Mouse (Mus musculus): ENCODE results near the gene Sowahb.
"Not testable (repeated sequence)": the region's sequence is repeated elsewhere in the genome, so short reads cannot be mapped to it uniquely, and the experiment has no call there.

Gene Sowahb

DNA sequence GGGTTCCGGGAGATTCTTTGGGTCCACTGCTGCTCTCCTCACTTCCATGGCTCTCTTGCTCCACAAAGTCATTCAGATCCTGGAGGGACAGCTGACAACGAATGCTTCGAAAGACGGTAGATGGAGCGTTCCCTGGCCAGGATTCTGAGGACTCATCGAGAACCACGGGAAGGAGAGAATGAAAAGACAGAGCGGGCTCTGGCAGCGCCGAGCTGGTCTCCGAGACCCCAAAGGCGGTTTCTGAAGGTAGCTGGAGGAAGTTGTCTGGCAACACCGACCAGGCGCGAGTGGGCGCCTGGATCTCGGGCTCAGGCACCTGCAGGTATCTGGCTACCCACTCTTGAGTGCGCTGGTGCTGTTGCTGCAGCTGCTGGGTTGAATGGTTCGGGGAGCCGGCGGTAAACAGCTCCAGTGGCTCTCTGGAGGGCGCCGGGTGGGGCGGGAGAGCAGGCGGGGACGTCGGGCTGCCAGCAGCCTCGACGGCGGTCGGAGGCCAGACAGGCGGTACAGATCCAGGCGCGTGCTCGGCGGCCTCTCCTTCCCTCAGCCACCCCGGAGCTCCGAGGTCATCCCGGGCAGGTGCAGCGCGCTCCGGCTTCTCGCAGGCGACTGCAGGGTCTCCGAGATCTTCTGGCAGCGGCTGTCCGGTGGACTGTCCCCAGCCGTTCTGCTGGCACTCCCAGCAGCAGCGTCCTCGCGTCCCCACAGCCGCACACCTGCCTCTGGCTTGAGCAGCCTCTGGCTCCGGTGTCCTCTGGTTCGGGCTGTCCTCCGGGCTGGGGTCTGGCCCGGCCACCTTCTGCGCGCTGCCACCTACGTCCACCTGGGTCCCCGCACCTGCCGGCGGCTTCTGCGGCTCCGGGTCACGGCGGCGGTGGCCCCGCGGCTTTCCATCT is 886 bp downstream of the Sowahb start:
- in situ Hi-C loops (cut with MboI; ENCODE audit: unreplicated experiment in 2 of 2): loop anchor here in 1 of 2 experiments (25.0 kb wide), 1 partner anchor 1557 kb away; no protein-coding TSS in a partner anchor

DNA sequence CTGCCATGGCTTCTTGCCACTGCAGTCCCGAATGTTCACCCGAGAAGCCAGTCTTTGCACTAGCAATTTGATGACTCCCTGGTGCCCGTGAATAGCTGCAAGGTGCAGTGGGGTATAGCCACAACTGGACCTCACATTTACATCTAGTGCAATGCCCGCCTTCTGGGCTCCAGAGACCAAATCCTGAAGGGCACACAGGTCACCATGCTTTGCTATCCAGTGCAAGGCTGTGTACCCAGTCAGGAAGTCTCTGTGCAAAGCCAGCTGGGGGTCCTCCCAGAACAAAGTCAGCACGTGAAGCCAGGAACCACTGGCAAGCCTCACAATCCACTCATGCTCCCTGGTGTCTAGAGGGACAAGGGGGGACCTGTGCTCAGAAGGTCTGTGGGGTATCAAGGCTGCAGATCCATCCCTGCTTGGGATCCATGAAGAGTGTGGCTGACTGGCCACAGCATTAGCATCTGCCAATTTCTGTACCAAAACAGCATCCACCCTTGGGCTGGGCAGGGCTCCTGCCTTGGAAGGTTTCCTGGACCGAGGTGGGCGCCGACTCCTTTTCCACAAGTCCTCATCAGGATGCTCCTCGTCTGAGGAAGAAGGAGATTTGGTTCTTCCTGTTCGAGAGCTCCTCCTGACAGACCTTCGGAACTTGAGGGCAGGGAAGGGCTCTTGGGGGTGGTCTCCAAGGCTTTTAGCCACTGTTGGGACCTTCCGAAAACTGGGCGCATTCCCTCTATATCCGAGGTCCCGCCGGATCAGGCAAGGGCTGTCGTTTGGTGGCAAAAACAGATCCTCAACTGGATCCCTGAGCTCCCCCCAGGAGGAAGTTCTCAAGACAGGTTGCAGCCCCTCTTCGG is 1.8 kb downstream of the Sowahb start:
- in situ Hi-C loops (cut with MboI; ENCODE audit: unreplicated experiment in 2 of 2): loop anchor here in 1 of 2 experiments (25.0 kb wide), 1 partner anchor 1556 kb away; no protein-coding TSS in a partner anchor

DNA sequence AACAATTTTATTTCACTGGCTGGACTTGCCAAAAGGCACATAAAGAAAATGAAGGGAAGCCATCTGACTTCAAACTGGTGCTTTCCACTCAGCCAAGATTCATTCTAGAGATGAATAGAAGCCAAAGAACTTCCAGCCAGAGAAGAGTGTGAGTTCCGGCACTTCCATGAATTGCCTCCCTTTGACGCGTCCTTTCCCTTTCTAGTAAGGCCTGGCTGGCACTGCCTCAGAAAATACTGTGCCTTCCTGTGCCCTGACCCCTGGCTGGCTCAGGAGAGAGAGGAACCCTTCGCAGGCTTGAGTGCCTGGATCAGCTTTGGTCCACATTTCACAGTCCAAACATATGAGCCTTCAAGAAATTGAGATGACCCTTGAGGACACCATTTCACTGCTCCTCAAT is 2.8 kb downstream of the Sowahb start:
- in situ Hi-C loops (cut with MboI; ENCODE audit: unreplicated experiment in 2 of 2): loop anchor here in 1 of 2 experiments (25.0 kb wide), 1 partner anchor 1555 kb away; no protein-coding TSS in a partner anchor

DNA sequence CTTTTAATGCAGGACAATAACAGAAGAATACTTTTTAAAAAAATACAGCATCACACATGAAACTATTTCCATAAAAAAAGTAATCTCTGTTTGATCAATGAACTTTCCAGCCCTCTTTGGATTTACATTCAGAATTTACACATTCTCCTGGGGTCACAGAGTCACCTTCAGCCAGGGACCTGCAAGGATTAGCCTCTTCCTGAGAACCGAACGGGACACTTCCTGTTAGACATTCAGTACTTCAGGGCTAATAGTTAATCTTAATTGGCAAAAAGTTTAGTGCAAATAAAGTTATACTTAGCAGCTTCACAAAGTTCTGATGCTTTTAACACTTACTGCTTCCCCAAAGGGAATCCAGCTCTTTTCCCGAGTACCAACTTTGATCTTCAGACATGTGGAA is 3.5 kb downstream of the Sowahb start:
- in situ Hi-C loops (cut with MboI; ENCODE audit: unreplicated experiment in 2 of 2): loop anchor here in 1 of 2 experiments (25.0 kb wide), 1 partner anchor 1554 kb away; no protein-coding TSS in a partner anchor

DNA sequence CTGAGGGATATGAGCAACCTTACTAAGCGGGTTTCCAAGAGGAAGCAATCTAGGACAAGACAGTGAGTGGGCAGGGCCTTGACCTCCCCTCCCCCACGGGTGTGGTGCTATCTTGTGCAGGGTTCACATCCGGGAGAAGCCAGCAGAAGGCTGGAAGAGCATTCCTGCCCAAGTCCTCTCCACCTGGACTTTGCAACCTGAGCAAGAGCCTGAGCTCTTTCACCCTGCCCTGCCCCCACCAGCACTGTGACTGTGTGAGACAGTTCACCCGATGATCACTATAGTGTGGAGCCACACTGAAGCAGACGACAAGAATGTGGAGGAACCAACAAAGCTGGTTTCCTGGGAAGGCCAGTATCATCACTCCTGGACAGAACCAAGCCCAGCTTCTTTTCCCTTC is 4.7 kb downstream of the Sowahb start:
- in situ Hi-C loops (cut with MboI; ENCODE audit: unreplicated experiment in 2 of 2): loop anchor here in 1 of 2 experiments (25.0 kb wide), 1 partner anchor 1553 kb away; no protein-coding TSS in a partner anchor

DNA sequence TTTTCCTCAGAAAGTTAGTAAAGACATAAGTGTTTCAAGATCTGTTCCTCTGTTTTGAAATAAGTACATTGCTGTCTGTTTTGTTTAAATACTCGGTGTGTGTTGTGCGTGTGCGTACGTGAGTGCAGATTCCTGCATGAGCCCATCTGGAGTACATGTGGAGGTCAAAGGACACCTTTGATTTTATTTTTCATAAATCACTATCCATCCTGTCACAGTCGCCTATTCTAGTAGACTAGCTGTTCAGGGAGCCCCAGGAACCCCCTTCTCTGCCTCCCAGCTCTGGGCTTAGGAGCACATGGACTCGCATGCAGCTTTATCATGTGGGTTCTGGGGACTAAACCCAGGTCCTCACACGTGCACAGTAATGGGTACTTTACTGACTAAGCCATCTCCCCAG is 8.6 kb downstream of the Sowahb start:
- in situ Hi-C loops (cut with MboI; ENCODE audit: unreplicated experiment in 2 of 2): loop anchor here in 1 of 2 experiments (25.0 kb wide), 1 partner anchor 1549 kb away; no protein-coding TSS in a partner anchor

DNA sequence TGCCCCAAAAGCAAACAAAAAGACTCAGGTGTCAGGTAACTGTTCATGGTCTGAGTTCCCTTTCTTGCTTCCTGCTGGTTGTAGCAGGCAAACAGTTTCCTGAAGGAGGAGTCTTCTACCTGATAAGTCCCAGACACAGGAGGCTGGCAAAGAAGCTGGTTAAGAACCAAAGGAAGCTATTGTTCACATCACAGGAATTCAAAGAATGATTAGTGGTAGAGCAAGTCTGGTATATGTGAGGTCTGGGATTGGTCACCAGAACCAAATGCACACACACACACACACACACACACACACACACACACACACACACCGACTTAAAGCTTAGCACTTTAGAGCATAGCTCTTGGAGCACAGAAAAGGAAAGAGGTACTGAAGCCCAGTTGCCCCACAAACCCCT is 9.5 kb downstream of the Sowahb start:
- in situ Hi-C loops (cut with MboI; ENCODE audit: unreplicated experiment in 2 of 2): loop anchor here in 1 of 2 experiments (25.0 kb wide), 1 partner anchor 1548 kb away; no protein-coding TSS in a partner anchor

DNA sequence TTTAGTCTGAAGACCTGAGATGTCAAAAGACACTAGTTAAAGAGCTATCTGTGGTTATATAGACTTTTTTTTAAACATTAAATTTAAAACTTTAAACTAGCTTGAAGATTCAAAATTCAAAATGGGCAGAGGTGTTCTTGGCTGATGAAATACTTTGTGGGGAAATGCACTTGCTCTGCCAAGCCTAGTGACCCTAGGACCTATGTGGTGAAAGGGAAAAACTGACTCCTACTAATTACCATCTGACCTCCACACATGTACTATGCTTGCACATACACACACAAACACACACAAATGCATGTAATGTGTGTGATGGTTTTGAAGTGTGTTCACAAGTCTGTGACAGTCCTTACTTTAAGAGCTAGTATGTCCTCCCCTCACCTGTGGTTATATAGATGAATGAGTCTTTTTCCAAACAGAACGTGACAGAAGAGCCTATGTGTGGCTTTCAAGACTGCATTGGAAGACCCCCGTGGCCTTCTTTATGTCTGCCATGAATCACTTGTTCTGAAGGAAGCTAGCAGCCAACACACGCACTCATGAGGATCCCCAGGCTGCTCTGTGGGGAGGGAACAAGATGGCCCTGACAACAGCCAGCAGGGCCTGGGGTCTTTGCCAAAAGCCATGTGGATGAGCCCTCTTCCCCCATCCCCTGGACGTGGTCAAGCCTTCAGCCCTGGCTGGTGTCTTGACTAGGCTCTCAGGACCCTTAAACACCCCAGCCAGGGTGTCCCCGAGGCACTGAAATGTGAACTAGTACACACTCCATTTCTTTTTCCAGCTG is 11.5 kb downstream of the Sowahb start:
- in situ Hi-C loops (cut with MboI; ENCODE audit: unreplicated experiment in 2 of 2): loop anchor here in 1 of 2 experiments (25.0 kb wide), 1 partner anchor 1546 kb away; no protein-coding TSS in a partner anchor

DNA sequence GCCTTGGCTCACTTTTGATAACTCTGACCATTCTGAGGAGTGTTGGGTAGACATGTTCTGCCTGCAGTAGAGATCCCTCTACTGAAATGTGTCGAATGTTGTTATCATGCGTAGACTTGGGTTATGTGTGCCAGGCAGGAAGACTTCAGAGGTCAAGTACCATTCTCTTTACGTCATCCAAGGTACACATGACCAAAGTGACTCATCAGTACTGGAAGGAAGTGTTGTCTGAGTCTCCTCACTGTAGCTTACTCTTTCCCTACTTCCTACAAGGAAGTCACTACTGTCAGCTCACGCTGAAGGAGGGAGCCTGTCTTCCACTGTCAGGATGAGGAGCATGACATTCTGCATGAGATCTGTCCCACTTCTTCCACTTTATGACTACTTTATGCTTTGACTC is 12.2 kb downstream of the Sowahb start:
- in situ Hi-C loops (cut with MboI; ENCODE audit: unreplicated experiment in 2 of 2): loop anchor here in 1 of 2 experiments (25.0 kb wide), 1 partner anchor 1545 kb away; no protein-coding TSS in a partner anchor

DNA sequence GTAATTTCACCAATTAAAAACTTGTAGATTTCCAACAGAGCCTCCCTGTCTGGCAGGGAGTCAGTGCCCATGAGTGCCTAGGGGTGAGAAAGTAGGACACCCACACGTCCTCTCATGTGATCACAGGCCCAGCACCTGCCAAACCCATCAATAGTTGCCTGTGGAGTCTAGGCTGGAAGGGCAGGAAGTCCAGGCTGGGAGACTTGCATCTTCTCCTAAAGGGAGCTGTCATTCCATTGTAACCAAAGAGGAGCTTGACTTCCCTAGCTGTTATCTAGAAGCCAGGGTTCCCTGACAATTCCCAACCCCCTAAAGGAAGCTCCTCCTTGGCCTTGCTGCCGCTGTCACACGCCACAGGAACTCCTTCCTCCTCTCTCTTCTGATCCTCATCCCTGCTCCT is 14.0 kb downstream of the Sowahb start:
- in situ Hi-C loops (cut with MboI; ENCODE audit: unreplicated experiment in 2 of 2): loop anchor here in 1 of 2 experiments (25.0 kb wide), 1 partner anchor 1544 kb away; no protein-coding TSS in a partner anchor

DNA sequence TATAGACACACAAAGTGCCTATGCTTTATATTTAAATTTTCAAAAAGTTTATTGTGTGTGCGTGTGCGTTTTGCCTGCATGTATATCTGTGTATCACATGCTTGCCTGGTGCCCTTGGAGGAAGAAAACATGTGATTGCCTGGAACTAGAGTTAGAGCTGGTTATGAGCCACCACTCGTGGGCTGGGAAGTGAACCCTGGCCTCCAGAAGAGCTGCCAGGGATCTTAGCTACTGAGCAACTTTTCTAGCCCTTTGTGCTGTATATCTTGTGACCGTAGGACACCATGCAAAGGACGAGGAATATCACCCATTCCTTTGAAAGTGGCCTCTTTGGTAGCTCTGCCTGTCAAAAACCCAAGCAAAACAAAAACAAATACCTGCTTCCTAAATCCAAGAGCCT is 14.4 kb downstream of the Sowahb start:
- in situ Hi-C loops (cut with MboI; ENCODE audit: unreplicated experiment in 2 of 2): loop anchor here in 1 of 2 experiments (25.0 kb wide), 1 partner anchor 1543 kb away; no protein-coding TSS in a partner anchor

DNA sequence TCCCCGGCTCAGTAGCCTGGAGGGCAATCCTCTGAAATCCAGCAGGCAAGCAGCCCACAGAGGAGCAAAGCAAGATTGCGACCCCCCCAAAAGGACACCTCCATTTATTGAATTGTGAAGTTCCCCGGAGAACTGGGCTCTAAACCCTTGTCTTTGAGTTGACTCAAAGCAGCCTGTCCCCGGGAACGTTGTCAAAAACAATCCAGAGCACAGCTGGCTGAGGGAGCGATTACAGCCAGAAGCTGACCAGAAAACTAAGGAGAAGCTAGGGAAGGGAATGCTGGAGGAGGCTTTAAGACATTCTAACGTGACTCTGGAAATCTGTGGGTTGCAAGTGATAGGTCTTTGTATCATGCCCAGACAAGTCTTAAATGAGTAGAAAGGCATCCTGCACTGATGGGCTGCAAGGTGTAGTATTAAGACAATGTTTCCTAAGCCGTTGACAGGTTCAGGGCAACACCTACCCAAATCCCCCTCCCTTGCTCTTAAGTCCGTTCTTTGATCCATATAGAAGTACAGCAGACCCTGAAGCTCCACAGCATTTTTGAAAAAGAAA is 17.6 kb downstream of the Sowahb start:
- in situ Hi-C loops (cut with MboI; ENCODE audit: unreplicated experiment in 2 of 2): loop anchor here in 1 of 2 experiments (25.0 kb wide), 1 partner anchor 1540 kb away; no protein-coding TSS in a partner anchor

DNA sequence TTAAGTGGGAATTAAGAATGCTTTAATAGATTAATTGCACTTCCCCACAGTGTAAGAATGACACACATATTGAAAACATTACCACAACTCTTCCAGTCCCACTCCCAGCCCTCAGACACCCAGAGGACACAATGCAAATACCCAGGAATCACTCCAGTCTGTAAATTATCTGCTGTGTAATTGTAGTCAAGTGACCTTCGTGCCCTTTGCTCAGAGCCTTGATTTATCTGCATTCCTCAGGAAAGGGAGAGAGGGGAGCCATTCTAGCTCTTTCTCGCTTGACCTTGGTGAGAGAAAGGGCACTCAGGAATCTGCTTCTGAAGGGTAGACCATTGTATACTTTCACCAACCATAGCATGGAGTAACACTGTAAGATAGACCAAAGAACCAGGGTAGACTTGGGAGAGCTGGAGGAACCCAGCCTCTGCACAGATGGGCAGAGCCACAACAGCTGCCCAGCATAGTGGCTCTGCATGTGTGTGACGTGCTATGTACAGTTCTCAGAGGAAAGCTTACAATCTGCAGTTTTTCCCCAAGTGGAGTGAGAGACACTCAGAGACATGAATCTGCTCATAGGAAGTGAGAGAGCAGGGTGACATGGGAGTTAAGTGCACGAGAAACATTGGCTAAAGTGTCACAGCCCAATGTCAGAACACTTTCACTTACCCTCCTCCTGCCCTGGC is 18.2 kb downstream of the Sowahb start:
- in situ Hi-C loops (cut with MboI; ENCODE audit: unreplicated experiment in 2 of 2): loop anchor here in 1 of 2 experiments (25.0 kb wide), 1 partner anchor 1539 kb away; no protein-coding TSS in a partner anchor

DNA sequence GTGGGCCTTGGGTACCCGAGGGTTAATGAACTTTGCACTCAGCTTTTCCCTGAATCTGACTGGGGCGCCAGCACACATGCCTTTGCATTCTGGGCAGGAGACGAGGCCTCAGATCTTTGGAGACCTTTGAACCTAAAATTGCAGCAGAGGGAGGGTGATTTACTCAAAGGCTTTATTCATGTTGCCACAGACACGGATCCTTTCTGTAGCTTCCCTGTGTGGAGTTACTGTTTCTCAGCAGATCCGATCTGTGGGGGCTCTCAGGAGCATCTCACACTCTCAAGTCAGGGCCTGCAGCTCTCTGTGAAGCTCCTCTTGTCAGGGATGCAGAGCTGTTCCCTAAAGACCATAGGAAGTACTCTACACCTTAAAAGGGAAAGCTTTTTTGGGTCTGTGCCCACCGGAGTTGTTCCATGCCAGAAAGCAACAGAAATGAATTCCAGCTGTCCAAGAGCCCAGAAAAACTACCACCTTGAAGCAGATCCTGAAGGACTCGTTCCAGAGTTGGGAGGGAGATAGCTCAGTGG is 20.0 kb downstream of the Sowahb start:
- in situ Hi-C loops (cut with MboI; ENCODE audit: unreplicated experiment in 2 of 2): loop anchor here in 1 of 2 experiments (25.0 kb wide), 1 partner anchor 1538 kb away; no protein-coding TSS in a partner anchor

DNA sequence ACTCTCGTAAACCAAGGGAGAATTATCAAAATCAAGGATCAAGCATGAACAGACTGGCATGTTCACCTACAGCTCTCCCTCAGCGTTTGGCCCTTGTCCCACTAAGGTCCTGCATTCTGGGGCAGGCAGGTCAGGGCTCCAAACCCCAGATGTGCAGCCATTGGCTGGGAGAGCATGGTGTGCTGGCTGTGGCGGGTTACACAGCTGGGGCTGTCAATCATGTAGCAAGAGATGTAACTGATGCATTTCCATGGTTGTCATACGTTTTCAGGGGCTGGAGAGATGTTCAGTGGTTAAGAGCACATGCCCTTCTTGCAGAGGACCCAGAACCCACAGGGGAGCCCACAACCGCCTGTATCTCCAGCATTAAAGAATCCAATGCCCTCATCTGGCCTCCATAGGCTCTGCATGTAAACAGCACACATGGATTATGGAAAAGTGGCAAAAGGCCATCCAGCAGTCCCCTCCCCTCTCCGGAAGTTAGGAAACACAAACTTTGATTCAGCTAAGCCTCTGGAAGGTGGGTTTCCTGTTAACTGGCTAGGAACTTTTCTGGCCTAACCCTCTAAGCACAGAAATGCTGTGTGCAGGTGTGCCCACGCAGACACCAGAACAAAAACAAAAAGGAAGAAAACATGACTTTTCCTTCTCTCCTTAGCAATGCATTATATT is 22.6 kb downstream of the Sowahb start:
- in situ Hi-C loops (cut with MboI; ENCODE audit: unreplicated experiment in 2 of 2): no loop called here

DNA sequence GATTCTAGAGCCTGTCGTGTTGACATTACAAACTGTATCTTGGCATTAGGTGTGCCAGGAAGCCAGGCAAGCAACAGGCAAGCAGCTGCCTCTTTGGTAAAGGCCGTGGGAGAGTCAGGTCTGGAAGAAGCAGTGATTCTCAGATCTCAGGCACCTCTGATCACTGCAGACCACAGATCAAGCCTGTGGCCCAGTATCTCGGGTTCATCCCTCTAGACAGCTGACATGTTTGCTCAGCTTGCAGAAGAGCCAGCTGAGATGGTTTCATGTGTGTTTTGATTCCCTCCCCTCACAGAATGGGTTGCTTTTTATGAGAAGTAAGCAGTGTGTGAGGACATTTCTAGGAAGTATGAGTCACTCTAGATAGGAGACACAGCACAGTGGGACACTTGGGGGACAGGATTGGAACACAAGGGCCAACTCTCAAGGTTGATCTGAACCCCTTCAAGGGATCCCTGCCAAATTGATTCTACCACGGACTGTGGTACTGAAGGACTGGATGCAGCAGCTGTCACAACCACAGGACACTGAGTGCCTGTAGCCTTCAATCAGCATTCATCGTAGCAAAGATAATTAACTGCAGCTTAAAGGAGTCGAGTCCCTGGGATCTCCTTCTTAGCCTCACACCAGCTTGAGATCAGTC is 24.7 kb downstream of the Sowahb start:
- in situ Hi-C loops (cut with MboI; ENCODE audit: unreplicated experiment in 2 of 2): no loop called here

DNA sequence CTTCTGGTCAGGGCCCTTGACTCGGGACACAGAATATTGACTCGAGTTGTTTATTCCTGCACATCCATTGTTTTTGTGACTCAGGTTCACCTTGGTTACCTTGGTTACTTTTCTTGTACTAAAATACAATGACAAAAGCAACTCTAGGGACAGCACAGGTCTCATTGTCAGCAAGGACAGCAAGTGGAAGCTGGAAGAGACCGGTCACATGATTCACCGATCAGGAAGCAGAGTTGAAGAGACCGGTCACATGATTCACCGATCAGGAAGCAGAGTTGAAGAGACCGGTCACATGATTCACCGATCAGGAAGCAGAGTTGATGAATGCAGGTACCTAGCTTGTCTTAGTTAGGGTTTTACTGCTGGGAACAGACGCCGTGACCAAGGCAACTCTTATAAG is 25.6 kb downstream of the Sowahb start:
- in situ Hi-C loops (cut with MboI; ENCODE audit: unreplicated experiment in 2 of 2): not testable (repeated sequence)
